Mouse (Mus musculus) olfactory bulb, adult 2 months (tissue): ENCODE data around the gene Elf2. TPM values are rescaled to one million over a fixed set of nuclear protein-coding genes. Genes with fewer than 3 reads are reported as not detected.

Experiments used
- H3K27ac ChIP-seq: fragments of 200-500 bp; 2 replicates; pipeline ENCODE4 v1.5.1; 2012; ENCODE audit warnings: low read depth, low read length; ENCODE audit not compliant: insufficient read depth
- H3K4me1 ChIP-seq: fragments of 200-500 bp; 2 replicates; pipeline ENCODE4 v1.6.1; 2012; ENCODE audit warnings: low read length; ENCODE audit not compliant: control insufficient read depth, insufficient read depth
- H3K4me3 ChIP-seq: fragments of 200-500 bp; 2 replicates; pipeline ENCODE4 v1.5.1; 2012; ENCODE audit warnings: mild to moderate bottlenecking, low read depth, low read length, moderate library complexity; ENCODE audit not compliant: insufficient read depth
- CTCF ChIP-seq: fragments of 200-500 bp; IDR thresholded peaks from 2 replicates; pipeline ENCODE4 v1.5.1; 2012; ENCODE audit warnings: low read depth, mild to moderate bottlenecking, low read length, moderate library complexity; ENCODE audit not compliant: insufficient read depth
- POLR2A ChIP-seq: fragments of 200-500 bp; IDR thresholded peaks from 2 replicates; pipeline ENCODE4 v1.6.1; 2012; ENCODE audit warnings: mild to moderate bottlenecking, low read depth, low read length, moderate library complexity; ENCODE audit not compliant: insufficient read depth
- WGBS: fragments of 180-500 bp; shearing (Covaris S2); methylation state at CpG from one replicate; pipeline ENCODE4 v1.1.7; 2018; 5-methylcytosine and 5-hydroxymethylcytosine counted together
- polyA plus RNA-seq: library from polyadenylated mRNA; stranded (reverse); fragments of >200 nt; gene quantifications from 2 replicates; pipeline ENCODE4 v1.2.4, GENCODE M21; 2012; ENCODE audit warnings: low replicate concordance; ENCODE audit not compliant: missing spikeins, insufficient read depth, insufficient read length

Gene Elf2
- polyA plus RNA-seq, 1 experiment: not detected

- no peak overlapping the region for H3K27ac ChIP-seq
- H3K4me1 ChIP-seq: peaks cover 8% of the 10 kb centered on the region
- TF ChIP-seq POLR2A (no peak), CTCF (no peak)
- WGBS: 93% methylated on average over 8 of the region's 8 CpGs
- H3K4me3 ChIP-seq: no peak overlapping the region
Measured at GRCm38 (mm10) chr3:51305961-51306360, 34.5 kb downstream of the Elf2 start.

GRCm38 (mm10) chr3:51302971-51303476 lies 37.4 kb downstream of the Elf2 start:
- Histone ChIP-seq H3K27ac (no peak overlapping the region), H3K4me3 (no peak overlapping the region), H3K4me1 (peaks cover 2% of the 10 kb centered on the region; the same call in 1 of the 2 replicates)
- WGBS: 78% methylated on average over 3 of the region's 3 CpGs
- TF ChIP-seq POLR2A: no peak
- TF ChIP-seq CTCF: no peak

GRCm38 (mm10) chr3:51301583-51301982 lies 38.9 kb downstream of the Elf2 start:
- Histone ChIP-seq H3K27ac (no peak overlapping the region), H3K4me1 (peaks cover 2% of the 10 kb centered on the region; the same call in 1 of the 2 replicates), H3K4me3 (no peak overlapping the region)
- 89% methylated on average over 6 of the region's 6 CpGs for WGBS
- TF ChIP-seq CTCF: no peak
- TF ChIP-seq POLR2A: no peak

- TF ChIP-seq POLR2A (no peak), CTCF (no peak)
- WGBS: 74% methylated on average over 1 of the region's 1 CpGs
- H3K4me3 ChIP-seq: no peak overlapping the region
- H3K4me1 ChIP-seq: peaks cover 2% of the 10 kb centered on the region; the same call in 1 of the 2 replicates
- no peak overlapping the region for H3K27ac ChIP-seq
Measured at GRCm38 (mm10) chr3:51296790-51297189, 43.7 kb downstream of the Elf2 start.

- WGBS: 26% methylated on average over 2 of the region's 2 CpGs
Measured at GRCm38 (mm10) chr3:51295225-51295624, 45.2 kb downstream of the Elf2 start.

GRCm38 (mm10) chr3:51294251-51294650 lies 46.2 kb downstream of the Elf2 start:
- Histone ChIP-seq H3K4me1 (peaks cover 2% of the 10 kb centered on the region; the same call in 1 of the 2 replicates), H3K27ac (no peak overlapping the region), H3K4me3 (no peak overlapping the region)
- no peak for TF ChIP-seq CTCF
- no peak for TF ChIP-seq POLR2A
- WGBS: 51% methylated on average over 2 of the region's 2 CpGs

More at GRCm38 (mm10) chr3:51295225-51295624, 45.2 kb downstream of the Elf2 start:
- no peak overlapping the region for H3K27ac ChIP-seq
- no peak overlapping the region for H3K4me3 ChIP-seq
- H3K4me1 ChIP-seq: peaks cover 2% of the 10 kb centered on the region; the same call in 1 of the 2 replicates
- TF ChIP-seq POLR2A: no peak

- Histone ChIP-seq H3K4me1 (no peaks in the 10 kb centered on the region), H3K27ac (no peak overlapping the region), H3K4me3 (no peak overlapping the region)
- 52% methylated on average over 11 of the region's 11 CpGs for WGBS
- TF ChIP-seq POLR2A (no peak), CTCF (no peak)
Measured at GRCm38 (mm10) chr3:51288880-51289821, 51.3 kb downstream of the Elf2 start.

- no peaks in the 10 kb centered on the region for H3K4me1 ChIP-seq
- no peak overlapping the region for H3K4me3 ChIP-seq
- TF ChIP-seq POLR2A (no peak), CTCF (no peak)
- 56% methylated on average over 1 of the region's 1 CpGs for WGBS
- no peak overlapping the region for H3K27ac ChIP-seq
Measured at GRCm38 (mm10) chr3:51284375-51284774, 56.1 kb downstream of the Elf2 start.

GRCm38 (mm10) chr3:51281727-51282126 lies 58.7 kb downstream of the Elf2 start:
- Histone ChIP-seq H3K27ac (no peak overlapping the region), H3K4me3 (no peak overlapping the region), H3K4me1 (no peaks in the 10 kb centered on the region)
- WGBS: 96% methylated on average over 4 of the region's 4 CpGs
- TF ChIP-seq CTCF: no peak
- TF ChIP-seq POLR2A: no peak
